8 mouse cellular contexts compared by ENCODE assay signal in the genomic region with DNA sequence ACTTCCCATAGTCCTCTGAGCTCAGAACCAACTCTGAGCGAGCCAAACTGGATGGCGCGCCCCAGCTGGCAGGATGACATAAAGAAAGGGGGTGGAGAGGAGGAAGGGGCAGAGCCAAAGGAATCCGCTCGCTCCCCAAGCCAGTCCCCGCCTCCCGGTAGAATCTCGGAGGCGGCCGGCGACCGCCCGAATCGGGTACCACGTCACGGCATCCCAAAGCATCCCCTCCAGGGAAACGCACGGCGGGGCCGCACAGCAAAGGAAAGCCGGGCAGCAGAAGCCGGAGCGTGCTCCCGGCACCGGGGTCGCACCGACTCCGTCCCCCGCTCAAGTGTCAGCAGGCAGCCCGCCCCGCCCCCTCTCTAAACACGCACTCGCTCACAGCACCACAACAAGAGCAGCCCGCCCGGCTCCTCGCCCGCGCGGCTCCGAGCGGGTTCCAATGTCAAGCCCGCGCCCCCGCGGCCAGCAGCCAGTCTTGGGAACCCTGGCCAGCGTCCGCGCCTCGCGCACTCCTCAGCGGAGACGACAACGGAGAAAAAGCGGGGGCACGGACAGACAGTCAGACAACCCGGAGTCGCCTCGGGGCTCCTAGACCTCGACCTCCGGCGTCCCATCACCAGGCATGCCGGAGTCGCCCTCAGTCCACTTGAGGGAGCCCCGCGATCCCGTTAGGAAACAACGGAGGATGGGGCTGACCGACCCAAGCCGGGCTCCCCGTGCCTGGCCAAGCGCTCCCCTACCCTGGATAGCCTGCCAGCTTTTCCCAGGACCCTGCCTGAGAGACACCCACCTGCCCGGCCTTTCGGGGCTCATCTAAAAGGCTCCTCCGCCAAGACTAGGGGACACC. TPM values are rescaled to one million over a fixed set of nuclear protein-coding genes. Genes with fewer than 3 reads are reported as not detected.
DNase-seq lines count a peak whose midpoint lies in the region; ATAC-seq lines count a peak whose summit lies in the region.

No protein-coding gene starts in this region.

- peak overlapping the region; percentile 97 for H3K4me3 ChIP-seq in intestine, embryonic 16.5 days (ENCODE audit: low read length)

- peak; percentile 76 for ATAC-seq in intestine, embryonic 16.5 days

- peaks cover 16% of the 10 kb centered on the region for H3K4me1 ChIP-seq in intestine, embryonic 16.5 days (ENCODE audit: control insufficient read depth, insufficient read depth, low read length)

- no peaks in the 10 kb centered on the region for H3K9me3 ChIP-seq in intestine, embryonic 16.5 days (ENCODE audit: control insufficient read depth, low read length)

- H3K4me2 ChIP-seq in intestine, embryonic 16.5 days (ENCODE audit: low read depth, low read length): peak overlapping the region; percentile 77

- H3K36me3 ChIP-seq in intestine, embryonic 16.5 days (ENCODE audit: control insufficient read depth, insufficient read depth, low read length): no peaks in the 10 kb centered on the region

- peak overlapping the region; percentile 92 for H3K27ac ChIP-seq in intestine, embryonic 16.5 days (ENCODE audit: low read length)

- intact Hi-C loops in gastrocnemius, postnatal 36 days (cut with DNase I): loop anchor here (2.0 kb wide), 1 partner anchor 47 kb away; a partner anchor contains a TSS
- intact Hi-C loops in left cerebral cortex, postnatal 25 days (cut with DNase I): loop anchor here (1.0 kb wide), 1 partner anchor 47 kb away; a partner anchor contains a TSS

- peak overlapping the region; percentile 84 for H3K9ac ChIP-seq in intestine, embryonic 16.5 days (ENCODE audit: low read depth, low read length)

- WGBS in intestine, embryonic 16.5 days: under 1% methylated on average over 73 of the region's 74 CpGs

- peak; percentile 79 for DNase-seq in adrenal gland, adult 8-10 months
- peak; percentile 64 for DNase-seq in embryo, embryonic 11.5 days (ENCODE audit: low read depth, low spot score)
- peak; percentile 72 for DNase-seq in gastrocnemius, postnatal 36 days
- peak; percentile 76 to 91 for DNase-seq in left cerebral cortex, postnatal 25 days (ENCODE audit: low spot score in 2 of 2)
- DNase-seq in mesoderm, embryonic 11.5 days (ENCODE audit: low read depth, low spot score): peak; percentile 83
- peak; percentile 75 to 77 for DNase-seq in right cerebral cortex, postnatal 36 days (ENCODE audit: low spot score in 2 of 2)
- DNase-seq in urinary bladder, postnatal 4 days (ENCODE audit: low spot score in 2 of 2): peak; percentile 78 to 84

- no peaks in the 10 kb centered on the region for H3K27me3 ChIP-seq in intestine, embryonic 16.5 days (replicated peaks; ENCODE audit: control insufficient read depth, insufficient read depth, low read length)

RNA-seq across cellular contexts. Expression of a gene that starts 0.7 kb away (rescaled TPM):
- 10 to 100 TPM; 29.7 to 43.5 (median 36.3) TPM for total RNA-seq in adrenal gland, adult 8-10 months (2022)
- 10 to 100 TPM; 16.0 to 16.5 TPM for total RNA-seq in gastrocnemius, postnatal 36 days (2021)
- 14.6 and 16.3 TPM in 2 replicates for polyA plus RNA-seq in intestine, embryonic 16.5 days (2015; fragmentation: Nextera tagmentation; extraction: Ambion mirVana)
- 10 to 100 TPM; 62.4 to 68.4 TPM for total RNA-seq in left cerebral cortex, postnatal 25 days (2021)

RNA-seq across cellular contexts. Expression of a gene that starts 47.0 kb away (rescaled TPM):
- total RNA-seq in adrenal gland, adult 8-10 months (2022): 10 to 100 TPM; 62.2 to 74.9 (median 66.0) TPM
- total RNA-seq in gastrocnemius, postnatal 36 days (2021): 100 to 1,000 TPM in 1 of 2 experiments, 10 to 100 TPM in 1; 97.7 to 113 TPM
- polyA plus RNA-seq in intestine, embryonic 16.5 days (2015; fragmentation: Nextera tagmentation; extraction: Ambion mirVana): 28.6 and 28.8 TPM in 2 replicates
- total RNA-seq in left cerebral cortex, postnatal 25 days (2021): 10 to 100 TPM; 60.8 to 61.8 TPM

Comparison
In these comparisons a context has a peak if more than half of its experiments do, and no peak if none do; other contexts are left out.
1. Peak in every context shown above with its lines: DNase-seq, ATAC-seq, H3K4me3 ChIP-seq and H3K27ac ChIP-seq.